Mouse (Mus musculus): Measurements from ENCODE around the gene Gm8439. TPM values are rescaled to one million over a fixed set of nuclear protein-coding genes. Genes with fewer than 3 reads are reported as not detected.

Gene Gm8439
- total RNA-seq, 2 experiments from 2014 or later, result not detected

Other genes with a start within 250 kb of the Gm8439 start
- 10 to 100 TPM; 56.4 to 59.8 TPM for gene Scmh1, start 183.5 kb upstream of the Gm8439 start, total RNA-seq (2021)
- not detected for gene Slfnl1, start 56.5 kb upstream of the Gm8439 start, total RNA-seq (2021)
- gene Ctps, start 18.5 kb upstream of the Gm8439 start, total RNA-seq (2021), result 10 to 100 TPM; 30.9 to 35.9 TPM
- gene Cited4, start 77.8 kb downstream of the Gm8439 start, total RNA-seq (2021), result 10 to 100 TPM; 26.9 to 36.2 TPM
- gene Kcnq4, start 159.9 kb downstream of the Gm8439 start, total RNA-seq (2021), result 1 to 10 TPM; 2.4 to 2.6 TPM
- gene Nfyc, start 242.8 kb downstream of the Gm8439 start, total RNA-seq (2021), result 10 to 100 TPM; 54.8 to 63.6 TPM